Mouse (Mus musculus): ENCODE results near the gene Sla2. TPM values are rescaled to one million over a fixed set of nuclear protein-coding genes. Genes with fewer than 3 reads are reported as not detected.
"Not testable (repeated sequence)": the region's sequence is repeated elsewhere in the genome, so short reads cannot be mapped to it uniquely, and the experiment has no call there.

The Sla2 gene
- total RNA-seq, 2 experiments from 2014 or later = not detected

DNA sequence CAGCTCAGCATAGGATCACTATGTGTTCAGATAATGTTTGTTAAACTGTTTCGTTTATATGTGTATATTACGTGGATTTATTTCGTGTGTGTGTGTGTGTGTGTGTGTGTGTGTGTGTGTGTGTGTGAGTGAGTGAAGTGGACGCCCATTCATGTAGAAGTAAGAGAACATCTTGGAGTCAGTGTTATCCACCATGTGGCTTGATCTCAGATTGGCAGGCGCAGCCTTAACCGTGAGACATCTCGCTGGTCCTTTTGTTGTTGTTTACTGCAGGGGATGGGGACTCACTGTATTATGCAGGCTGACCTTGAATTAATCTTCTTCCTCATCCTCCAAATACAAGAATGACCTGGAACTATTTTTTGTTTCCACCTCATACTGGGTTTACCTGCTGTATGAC, 17.4 kb downstream of the Sla2 start:
- DNase-seq (ENCODE audit: low spot score) = no peak

DNA sequence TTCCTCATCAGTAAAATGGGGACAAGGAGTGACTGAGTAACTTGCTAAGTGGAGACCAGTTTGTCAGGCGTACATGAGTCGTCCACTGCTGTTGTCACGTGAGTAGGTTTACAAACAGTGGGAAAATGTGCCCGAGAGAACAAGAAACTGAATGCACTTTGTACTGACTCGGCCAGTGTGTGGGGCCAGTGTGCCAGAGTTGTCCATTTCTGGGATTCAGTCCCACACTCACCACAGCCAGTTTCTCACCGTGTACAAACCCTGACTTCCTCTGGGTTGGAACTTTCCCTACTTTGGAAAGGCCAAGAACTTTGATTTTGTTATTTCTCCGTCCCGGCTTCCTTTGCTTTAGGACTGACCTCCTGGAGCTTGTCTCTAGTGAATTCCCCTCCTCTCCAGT, 18.0 kb downstream of the Sla2 start:
- DNase-seq (ENCODE audit: low spot score) = peak; percentile 9

DNA sequence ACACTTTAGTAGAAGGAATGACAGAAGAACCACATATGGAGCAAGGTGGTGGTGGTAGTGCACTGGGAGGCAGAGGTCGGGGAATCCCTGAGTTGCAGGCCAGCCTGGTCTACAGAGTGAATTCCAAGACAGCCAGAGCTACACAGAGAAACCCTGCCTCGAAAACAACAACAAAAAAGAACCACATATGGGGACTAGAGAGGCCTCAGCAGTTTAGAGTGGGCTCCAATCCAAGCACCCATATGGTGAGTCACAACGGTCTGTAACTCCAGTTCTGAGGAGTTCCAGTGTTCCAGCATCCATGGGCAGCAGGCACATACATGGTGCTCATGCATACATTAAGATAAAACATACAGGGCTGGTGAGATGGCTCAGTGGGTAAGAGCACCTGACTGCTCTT, 22.5 kb downstream of the Sla2 start:
- no peak for DNase-seq (ENCODE audit: low spot score)

DNA sequence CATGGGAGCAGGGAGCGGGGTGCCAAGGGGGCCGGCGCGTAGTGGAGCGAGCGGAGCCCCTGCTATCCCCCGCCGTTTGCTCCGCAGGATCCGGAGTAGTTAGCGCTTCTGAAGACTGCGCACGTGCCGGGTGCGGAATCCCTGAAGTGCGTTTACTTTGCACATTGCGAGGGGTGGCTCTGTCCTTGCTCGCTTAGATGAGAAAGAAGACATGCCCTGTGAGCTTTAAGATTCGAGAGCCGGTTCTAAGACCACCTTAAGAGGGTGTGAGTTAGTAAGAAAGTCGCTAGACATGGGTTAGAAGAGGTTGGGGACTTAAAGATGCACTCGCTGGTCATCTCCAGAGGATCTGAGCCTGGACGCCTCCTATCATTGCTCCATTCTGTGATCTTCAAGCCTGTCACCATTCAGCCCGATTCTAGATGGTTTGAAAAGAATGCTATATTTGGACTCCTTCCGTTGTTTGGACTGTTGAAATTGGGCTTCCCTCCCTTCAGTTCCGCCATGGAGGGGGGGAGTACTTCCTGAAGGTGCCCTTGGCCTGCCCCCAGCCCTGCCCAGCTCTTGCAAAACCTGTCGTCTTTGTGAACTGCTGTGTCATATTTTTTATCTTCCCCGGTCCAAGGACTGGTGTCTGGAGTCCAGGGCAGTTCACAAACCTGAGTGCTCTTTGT, 23.4 kb downstream of the Sla2 start:
- peak; percentile 21 for DNase-seq (ENCODE audit: low spot score)

DNA sequence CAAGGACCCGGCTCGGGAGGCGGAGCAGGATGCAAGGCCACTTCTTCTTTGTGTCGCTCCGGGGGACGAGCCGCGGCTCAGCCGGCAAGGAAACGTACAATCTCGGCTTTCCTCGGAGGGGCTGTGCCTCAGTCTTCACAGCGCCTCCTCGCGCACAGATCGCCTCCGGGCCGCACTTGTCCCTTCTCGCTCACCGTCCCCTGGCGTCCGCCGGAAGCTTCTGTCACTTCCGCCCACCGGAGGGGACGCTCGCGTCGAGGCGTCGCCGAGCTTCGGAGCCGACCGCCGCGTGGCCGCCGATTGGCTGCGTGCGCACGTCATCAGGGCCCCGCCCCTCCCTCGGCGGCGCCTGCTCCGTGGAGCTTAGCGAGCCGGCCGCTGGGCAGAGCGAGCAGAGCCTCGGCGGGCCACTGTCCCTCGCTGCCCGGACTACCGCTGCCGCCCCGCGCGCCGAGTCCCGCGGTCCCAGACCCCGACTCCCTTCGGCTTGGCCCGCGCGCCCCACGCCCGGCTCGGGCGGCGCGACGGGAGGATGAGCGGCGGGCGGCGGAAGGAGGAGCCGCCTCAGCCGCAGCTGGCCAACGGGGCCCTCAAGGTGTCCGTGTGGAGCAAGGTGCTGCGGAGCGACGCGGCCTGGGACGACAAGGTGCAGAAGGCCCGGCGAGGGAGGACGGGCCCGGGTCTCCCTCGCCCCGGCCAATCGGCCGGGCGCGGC, 24.1 kb downstream of the Sla2 start, which contains the start of gene Rab5if:
Gene Rab5if (plus strand): TSS at position 357 of the 715 bp plus-strand sequence.
- DNase-seq (ENCODE audit: low spot score) = peak; percentile 98

DNA sequence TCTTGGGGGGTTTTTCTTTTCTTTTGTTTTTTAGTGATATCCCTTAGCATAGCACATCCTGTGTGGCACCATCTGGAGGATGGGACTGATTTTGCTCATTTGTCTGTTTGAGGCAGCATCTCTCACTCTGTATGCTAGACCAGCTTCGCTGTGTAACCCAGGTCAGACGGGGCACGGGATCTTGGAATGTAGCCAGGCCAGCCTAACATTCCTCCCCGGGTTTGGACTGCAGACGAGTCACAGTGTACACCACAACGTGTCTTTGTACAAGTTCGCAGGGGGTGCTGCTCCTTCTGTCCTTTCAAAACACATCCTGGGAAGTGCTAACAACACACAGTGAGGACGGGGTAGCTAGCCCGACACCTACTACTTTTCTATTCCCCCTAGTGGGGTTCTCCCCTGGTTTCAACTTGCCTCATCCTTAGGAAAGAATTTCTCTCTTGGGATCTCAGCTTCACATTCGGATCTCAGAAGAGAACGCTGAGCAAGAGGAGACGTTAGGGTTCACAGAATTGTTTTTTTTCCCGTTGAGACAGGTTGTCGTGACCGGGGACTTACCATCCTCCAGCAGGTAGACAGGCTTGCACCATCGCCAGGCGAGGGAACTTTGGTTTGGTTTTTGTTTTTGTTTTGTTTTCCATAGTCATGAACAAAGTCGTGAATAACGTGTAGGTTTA, 24.8 kb downstream of the Sla2 start:
- DNase-seq (ENCODE audit: low spot score) = peak; percentile 9

DNA sequence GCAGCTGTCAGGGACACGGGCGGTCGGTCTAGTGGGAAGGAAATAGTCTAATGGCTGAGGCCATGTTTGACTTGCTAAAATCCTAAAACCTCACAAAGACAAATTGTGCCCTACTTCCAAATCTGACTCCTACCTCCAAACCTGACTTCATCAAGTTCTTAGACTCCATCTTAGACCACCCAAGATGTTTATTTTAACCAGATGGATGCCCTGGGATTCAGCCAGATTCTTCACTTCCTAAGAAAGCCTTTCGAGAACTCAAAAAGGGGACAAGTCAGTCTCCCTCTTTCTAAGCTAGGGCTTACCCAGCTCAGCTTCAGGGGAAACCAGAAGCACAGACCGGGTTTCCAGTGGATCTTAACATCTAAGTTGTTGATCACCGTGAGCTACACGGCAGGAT, 28.3 kb downstream of the Sla2 start:
- DNase-seq (ENCODE audit: low spot score) = no peak

DNA sequence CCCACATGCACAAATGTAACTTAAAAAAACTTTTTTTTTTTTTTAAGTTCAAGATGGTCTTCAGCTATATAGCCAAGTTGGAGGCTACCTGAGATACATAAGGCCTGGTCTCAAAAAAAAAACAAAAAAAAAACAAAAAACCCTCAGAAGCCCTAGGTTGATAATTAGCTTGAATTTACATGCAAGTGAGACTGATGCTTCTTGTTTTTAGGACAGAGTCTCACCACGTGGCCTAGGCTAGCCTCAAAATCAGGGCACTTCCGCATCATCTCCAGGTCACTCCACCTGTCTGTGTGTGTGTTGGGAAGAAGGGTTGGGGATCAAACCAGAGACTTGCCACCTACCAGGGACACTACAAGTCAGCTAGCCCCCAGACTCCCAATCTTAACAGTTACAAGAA, 29.2 kb downstream of the Sla2 start, which contains the start of gene 4930518I15Rik:
Gene 4930518I15Rik (minus strand): TSS at position 112 of the 400 bp plus-strand sequence.
- DNase-seq (ENCODE audit: low spot score) = no peak

DNA sequence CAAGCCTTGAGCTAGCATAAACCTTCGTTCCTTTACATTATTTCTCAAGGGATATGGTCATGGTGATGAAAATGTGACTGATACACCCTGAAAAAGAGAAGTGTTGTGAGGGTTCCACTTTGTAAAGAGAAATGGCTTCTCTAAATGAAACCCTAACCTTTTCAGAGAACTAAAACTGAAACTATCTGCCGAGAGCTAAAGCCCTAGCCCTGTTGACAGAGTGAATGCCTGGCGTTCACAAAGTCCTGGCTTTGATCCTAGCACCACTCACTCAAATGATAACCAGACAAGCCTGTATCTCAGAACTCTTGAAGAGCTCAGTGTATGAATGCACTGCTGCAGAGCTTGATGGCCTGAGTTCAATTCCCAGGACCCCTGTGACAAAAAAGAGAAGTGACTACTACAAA, 29.6 kb downstream of the Sla2 start:
- DNase-seq (ENCODE audit: low spot score) = no peak

DNA sequence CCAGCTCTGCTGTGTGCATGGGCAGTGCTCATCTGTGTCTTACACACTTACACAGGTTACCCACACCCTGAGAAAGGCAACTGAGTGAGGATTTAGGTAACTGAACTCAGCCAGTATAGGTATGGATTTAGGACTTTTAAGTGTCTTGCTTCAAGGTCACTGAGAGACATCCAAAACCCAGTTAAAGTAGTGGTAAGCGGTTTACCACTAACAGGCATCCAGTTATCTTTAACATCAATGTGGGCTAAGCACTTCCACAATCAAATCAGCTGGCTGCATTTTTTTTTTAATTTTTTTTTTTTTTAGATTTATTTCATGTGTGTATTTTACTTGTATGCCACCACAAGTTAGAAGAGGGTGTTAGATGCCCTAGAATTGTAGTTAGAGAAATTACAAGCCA, 30.7 kb downstream of the Sla2 start:
- no peak for DNase-seq (ENCODE audit: low spot score)

DNA sequence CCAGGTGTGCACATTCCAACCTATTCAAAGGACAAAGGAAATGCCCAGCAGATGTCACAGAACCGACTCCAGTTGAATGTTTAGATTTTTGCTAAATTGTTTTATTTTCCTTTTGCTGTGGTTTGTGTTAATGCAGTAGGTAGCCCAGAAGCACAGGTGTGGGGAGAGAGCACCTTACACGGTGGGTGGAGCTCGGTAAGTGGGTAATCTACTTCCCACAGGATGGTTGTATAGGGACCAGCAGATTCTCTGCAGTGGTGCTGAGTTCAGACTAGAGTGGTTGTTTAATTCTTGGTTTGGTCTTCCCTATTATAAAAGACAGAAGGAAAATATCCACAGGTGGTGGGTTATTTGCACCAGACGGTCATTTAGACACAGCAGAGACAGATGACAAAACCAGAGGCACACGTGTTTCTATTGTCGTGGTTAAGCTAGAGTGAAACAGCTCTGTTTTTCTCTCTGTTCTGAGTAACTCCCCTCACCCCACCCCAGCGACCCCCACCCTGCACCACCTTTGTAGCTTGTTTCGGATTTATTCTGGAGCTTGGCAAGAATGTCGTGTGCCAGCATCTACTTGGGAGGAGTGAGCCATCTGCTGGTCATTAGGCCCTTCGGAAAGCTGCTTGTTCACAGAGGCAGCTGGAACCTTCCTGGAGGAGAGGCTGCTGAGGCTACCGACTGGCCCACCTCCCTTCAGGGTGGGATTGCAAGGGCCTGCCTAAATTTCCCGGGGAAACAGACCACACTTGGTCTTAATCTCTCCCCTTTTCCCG, 32.8 kb downstream of the Sla2 start:
- not testable (repeated sequence) for DNase-seq (ENCODE audit: low spot score)

DNA sequence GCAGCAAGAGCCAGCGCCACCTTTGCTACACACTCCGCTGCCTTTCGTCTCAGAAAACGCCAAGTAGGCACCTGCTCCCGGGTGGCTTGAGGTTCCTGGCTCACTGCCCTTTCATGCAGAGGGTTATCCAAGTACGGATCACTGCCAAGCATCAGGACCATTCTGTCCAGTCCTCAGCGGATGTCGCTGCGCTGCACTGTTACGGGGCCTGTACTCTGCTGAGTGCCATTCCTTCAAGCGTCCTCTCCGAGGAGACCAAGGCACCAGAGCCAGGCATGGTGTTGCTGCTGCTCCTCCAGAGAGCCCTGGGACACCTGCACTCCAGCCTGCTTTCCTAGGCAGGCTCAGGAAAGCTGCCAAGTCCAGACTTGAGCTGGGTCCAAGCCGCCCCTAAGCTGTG, 33.4 kb downstream of the Sla2 start:
- not testable (repeated sequence) for DNase-seq (ENCODE audit: low spot score)

DNA sequence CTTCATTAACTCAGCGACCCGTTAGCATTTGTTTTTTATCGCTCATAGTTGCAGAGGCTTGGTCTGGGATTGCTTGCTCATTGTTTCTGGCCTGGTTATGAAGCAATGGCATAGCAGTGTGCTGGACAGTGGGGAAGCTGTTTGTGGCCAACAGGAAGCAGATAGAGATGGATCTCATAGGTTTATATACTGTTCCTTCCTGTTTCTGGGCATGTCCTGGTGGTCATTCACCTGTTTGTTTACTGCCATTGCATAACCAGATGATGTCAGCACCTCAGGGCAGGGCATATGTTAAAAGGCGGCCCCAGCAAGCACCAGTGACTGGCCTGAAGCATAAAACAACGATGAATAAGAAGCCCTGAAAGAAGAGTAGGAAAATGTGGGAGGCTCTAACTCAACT, 36.5 kb downstream of the Sla2 start:
- DNase-seq (ENCODE audit: low spot score) = no peak

DNA sequence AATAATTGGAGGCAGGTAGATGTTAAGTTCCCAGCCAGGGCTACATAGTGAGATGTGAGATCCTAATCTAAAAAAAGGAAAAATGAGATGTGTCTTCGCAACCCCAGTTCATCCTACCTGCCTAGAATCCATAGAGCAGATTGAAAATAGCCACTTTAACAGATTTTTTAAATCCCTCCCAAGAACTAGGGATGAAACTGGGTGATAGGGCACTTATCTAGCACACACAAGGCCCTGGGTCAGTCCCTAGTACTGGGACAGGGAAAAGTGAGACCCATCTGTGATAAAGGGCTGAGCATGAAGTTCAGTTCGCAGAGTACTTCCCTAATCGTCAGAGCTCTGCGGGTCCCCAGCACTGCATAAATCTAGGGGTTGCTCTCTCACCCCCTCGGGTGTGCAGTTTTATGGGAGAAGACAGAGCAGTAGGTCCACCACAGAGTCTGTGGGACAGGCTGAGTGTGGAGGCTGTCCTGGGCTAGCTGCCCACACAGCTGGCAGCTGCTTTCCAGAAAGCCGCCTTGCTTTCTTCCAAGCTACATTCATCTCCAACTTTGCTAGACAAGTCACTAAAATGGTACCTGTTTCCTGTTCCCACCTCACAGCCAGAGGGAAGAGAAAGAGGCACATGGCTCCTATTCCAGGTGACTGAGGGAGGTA, 38.3 kb downstream of the Sla2 start:
- no peak for DNase-seq (ENCODE audit: low spot score)

DNA sequence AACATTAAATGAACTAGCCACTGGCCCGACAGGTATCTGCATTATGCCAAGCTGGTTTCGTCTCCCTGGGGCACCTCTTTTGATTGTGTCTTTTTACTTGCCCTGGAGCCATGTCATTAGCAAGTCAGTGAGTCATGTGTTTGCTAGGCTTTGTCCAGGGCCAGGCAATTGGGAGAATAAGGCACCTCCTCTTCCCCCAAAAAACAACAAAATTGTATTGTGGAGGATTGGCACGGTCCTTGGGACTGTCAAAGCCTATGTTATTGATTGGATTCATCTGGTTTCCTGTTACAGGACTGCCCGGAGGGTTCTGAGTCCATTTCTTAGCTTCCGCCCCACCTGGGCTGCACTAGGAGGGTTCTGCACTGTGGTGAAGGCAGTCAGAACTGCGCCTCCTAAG, 39.3 kb downstream of the Sla2 start:
- DNase-seq (ENCODE audit: low spot score) = no peak

DNA sequence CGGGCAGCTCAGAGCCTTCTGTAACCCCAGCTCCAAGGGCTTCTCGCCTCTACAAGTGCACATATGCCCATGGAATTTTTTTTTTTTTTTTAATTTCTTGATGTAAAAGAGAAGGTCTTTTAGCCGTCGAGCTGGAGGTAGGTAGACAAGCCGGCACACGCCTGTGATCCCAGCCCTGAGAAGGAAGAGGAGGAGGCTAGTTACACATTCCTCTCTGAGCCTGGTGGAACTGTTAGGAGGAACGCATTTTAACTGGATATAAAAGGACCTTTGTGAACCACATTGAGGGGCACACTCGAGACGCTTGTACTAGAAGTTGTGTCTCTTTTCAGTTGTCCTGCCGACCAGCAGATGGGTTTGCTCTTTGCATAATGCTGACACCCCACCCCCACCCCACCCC, 42.3 kb downstream of the Sla2 start:
- no peak for DNase-seq (ENCODE audit: low spot score)

DNA sequence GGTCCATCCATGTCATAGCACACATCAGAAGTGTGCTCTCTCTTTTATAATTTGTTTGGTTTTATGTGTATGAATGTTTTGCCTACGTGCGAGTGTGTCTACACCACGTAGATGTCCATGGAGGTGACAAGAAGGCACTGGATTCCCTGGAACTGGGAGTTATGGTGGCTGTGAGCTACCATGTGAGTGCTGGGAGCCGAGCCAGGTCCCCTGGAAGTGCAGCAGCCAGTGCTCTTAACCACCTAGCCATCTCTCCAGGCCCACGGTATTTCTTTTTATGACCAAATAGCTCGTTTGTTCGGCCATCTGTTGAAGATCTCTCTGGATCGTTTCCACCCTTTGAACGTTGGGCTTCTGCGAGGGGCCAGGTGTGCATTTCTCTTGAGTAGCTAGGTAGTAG, 43.7 kb downstream of the Sla2 start:
- no peak for DNase-seq (ENCODE audit: low spot score)

DNA sequence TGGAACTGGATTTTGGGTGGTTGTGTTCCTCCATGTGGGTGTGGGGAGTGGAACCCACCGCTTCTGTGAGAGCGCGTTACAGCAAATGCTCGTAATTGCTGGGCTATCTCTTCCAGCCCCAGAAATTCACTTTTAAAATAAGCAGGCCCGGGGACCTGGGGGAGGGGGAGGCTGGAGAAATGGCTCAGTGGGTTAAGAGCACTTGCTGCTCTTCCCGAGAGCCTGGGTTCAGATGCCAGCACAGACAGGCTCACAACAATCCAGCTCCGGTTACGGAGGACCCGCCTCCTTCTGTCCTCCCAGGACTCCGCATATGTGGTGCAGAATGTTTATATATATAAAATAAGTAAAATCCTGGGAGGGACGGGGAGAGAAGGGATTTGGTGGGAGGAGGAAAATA, 44.3 kb downstream of the Sla2 start:
- DNase-seq (ENCODE audit: low spot score) = no peak

DNA sequence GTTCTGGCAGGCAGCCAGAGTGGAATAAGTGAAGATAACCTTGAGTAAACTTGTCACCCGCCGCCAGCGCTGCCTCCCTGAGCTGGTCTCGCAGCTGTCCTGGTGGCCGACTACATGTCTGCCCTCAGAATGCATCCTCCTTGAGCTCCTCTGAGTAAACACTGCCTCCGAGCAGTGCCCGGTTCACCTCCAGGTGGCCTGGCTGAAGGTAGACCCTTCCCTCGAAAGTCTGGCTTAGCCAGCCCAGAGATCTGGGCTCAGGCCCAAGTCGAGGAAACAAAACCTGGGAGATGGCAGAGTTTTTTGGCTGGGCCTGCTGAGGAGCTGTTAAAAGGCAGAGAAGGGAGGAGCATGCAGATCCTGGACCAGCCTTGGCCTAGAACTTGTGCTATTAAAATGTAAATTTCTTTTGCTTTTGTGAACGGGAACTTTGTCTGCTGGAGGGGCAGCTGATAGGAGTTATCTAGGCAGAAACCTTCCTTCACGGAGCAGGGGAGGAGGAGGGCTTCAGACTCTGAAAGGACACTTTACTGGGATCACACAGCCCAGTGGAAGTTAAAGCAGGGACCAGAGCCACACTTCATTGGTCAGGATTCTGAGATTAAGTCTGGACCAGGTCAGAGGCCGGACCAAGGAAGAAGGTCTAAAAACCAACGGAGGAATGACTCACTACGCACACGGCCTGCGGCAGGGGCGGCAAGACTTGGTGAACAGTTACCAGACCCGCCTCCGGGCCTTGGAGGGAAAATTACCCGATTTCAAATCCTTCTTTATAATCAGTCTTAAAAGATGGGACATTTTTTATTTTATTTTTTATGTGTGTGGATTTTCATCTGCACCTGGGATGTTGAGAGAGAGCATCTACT, 44.9 kb downstream of the Sla2 start:
- peak; percentile 66 for DNase-seq (ENCODE audit: low spot score)
